Mouse (Mus musculus): ENCODE measurements around the gene Ctnnbip1. TPM values are rescaled to one million over a fixed set of nuclear protein-coding genes. Genes with fewer than 3 reads are reported as not detected.
A peak's percentile ranks its signal among the peaks of the same experiment; 100 is the strongest.
"Not testable (repeated sequence)": the region's sequence is repeated elsewhere in the genome, so short reads cannot be mapped to it uniquely, and the experiment has no call there.

Ctnnbip1 gene
- polyA plus RNA-seq, 1 experiment from 2014 or later: 95.3 TPM

- H3K27me3 ChIP-seq (ENCODE audit: control insufficient read depth, insufficient read depth, low read length): no peaks in the 10 kb centered on the region
- WGBS: 84% methylated on average over 3 of the region's 3 CpGs
- H3K36me3 ChIP-seq (ENCODE audit: control insufficient read depth, insufficient read depth, low read length): no peaks in the 10 kb centered on the region
- no peak for DNase-seq
- no peak for ATAC-seq (ENCODE audit: low FRiP score, low TSS enrichment)
- H3K4me3 ChIP-seq (replicated peaks; ENCODE audit: low read depth, low read length): no peak overlapping the region
- peaks cover 24% of the 10 kb centered on the region for H3K4me1 ChIP-seq (ENCODE audit: control insufficient read depth, insufficient read depth, low read length)
- no peak overlapping the region for H3K27ac ChIP-seq (replicated peaks; ENCODE audit: low read depth, low read length)
- H3K9ac ChIP-seq (replicated peaks; ENCODE audit: low read length): no peak overlapping the region
- H3K9me3 ChIP-seq (ENCODE audit: control insufficient read depth, low read length): no peaks in the 10 kb centered on the region
- H3K4me2 ChIP-seq (ENCODE audit: low read length): no peak overlapping the region
Observed at GRCm38 (mm10) chr4:149604518-149604917, 86.5 kb downstream of the Ctnnbip1 start.

- H3K27ac ChIP-seq (replicated peaks; ENCODE audit: low read depth, low read length): peak overlapping the region; percentile 55; the same call in 1 of the 2 replicates
Observed at GRCm38 (mm10) chr4:149606056-149606455, 88.0 kb downstream of the Ctnnbip1 start.

GRCm38 (mm10) chr4:149606766-149607358, 88.8 kb downstream of the Ctnnbip1 start:
- peaks cover 25% of the 10 kb centered on the region for H3K4me1 ChIP-seq (ENCODE audit: control insufficient read depth, insufficient read depth, low read length)
- no peaks in the 10 kb centered on the region for H3K9me3 ChIP-seq (ENCODE audit: control insufficient read depth, low read length)
- H3K27ac ChIP-seq (replicated peaks; ENCODE audit: low read depth, low read length): peak overlapping the region; percentile 55; the same call in 1 of the 2 replicates
- no peaks in the 10 kb centered on the region for H3K27me3 ChIP-seq (ENCODE audit: control insufficient read depth, insufficient read depth, low read length)
- H3K4me3 ChIP-seq (replicated peaks; ENCODE audit: low read depth, low read length): no peak overlapping the region
- 35% methylated on average over 15 of the region's 15 CpGs for WGBS
- DNase-seq: peak; percentile 30
- H3K4me2 ChIP-seq (ENCODE audit: low read length): no peak overlapping the region
- no peaks in the 10 kb centered on the region for H3K36me3 ChIP-seq (ENCODE audit: control insufficient read depth, insufficient read depth, low read length)
- H3K9ac ChIP-seq (replicated peaks; ENCODE audit: low read length): no peak overlapping the region
- ATAC-seq (ENCODE audit: low FRiP score, low TSS enrichment): no peak

More at GRCm38 (mm10) chr4:149606056-149606455, 88.0 kb downstream of the Ctnnbip1 start:
- Histone ChIP-seq H3K27me3 (ENCODE audit: control insufficient read depth, insufficient read depth, low read length) (no peaks in the 10 kb centered on the region), H3K9ac (replicated peaks; ENCODE audit: low read length) (0 out of 2 replicates have a peak overlapping the region, but pooled peaks have one; percentile 23), H3K9me3 (ENCODE audit: control insufficient read depth, low read length) (no peaks in the 10 kb centered on the region), H3K4me2 (ENCODE audit: low read length) (no peak overlapping the region), H3K36me3 (ENCODE audit: control insufficient read depth, insufficient read depth, low read length) (no peaks in the 10 kb centered on the region), H3K4me3 (replicated peaks; ENCODE audit: low read depth, low read length) (no peak overlapping the region), H3K4me1 (ENCODE audit: control insufficient read depth, insufficient read depth, low read length) (peaks cover 25% of the 10 kb centered on the region)
- DNase-seq: peak; percentile 41
- 58% methylated on average over 18 of the region's 18 CpGs for WGBS
- no peak for ATAC-seq (ENCODE audit: low FRiP score, low TSS enrichment)

GRCm38 (mm10) chr4:149607591-149608308, 89.7 kb downstream of the Ctnnbip1 start:
- Histone ChIP-seq H3K4me1 (ENCODE audit: control insufficient read depth, insufficient read depth, low read length) (peaks cover 22% of the 10 kb centered on the region), H3K9me3 (ENCODE audit: control insufficient read depth, low read length) (no peaks in the 10 kb centered on the region), H3K27me3 (ENCODE audit: control insufficient read depth, insufficient read depth, low read length) (no peaks in the 10 kb centered on the region), H3K27ac (replicated peaks; ENCODE audit: low read depth, low read length) (peak overlapping the region; percentile 22), H3K4me2 (ENCODE audit: low read length) (no peak overlapping the region), H3K4me3 (replicated peaks; ENCODE audit: low read depth, low read length) (no peak overlapping the region), H3K9ac (replicated peaks; ENCODE audit: low read length) (no peak overlapping the region), H3K36me3 (ENCODE audit: control insufficient read depth, insufficient read depth, low read length) (no peaks in the 10 kb centered on the region)
- ATAC-seq (ENCODE audit: low FRiP score, low TSS enrichment) (peak; percentile 6; the same call in 1 of the 2 replicates), DNase-seq (peak; percentile 30)
- WGBS: 61% methylated on average over 20 of the region's 20 CpGs

- H3K9ac ChIP-seq (replicated peaks; ENCODE audit: low read length): no peak overlapping the region
- ATAC-seq (ENCODE audit: low FRiP score, low TSS enrichment): no peak
- WGBS: 88% methylated on average over 6 of the region's 6 CpGs
Observed at GRCm38 (mm10) chr4:149608309-149608638, 90.2 kb downstream of the Ctnnbip1 start.

GRCm38 (mm10) chr4:149609256-149610025, 91.4 kb downstream of the Ctnnbip1 start:
- H3K27me3 ChIP-seq (ENCODE audit: control insufficient read depth, insufficient read depth, low read length): no peaks in the 10 kb centered on the region
- H3K4me2 ChIP-seq (ENCODE audit: low read length): no peak overlapping the region
- DNase-seq (peak; percentile 40), ATAC-seq (ENCODE audit: low FRiP score, low TSS enrichment) (no peak)
- H3K4me3 ChIP-seq (replicated peaks; ENCODE audit: low read depth, low read length): no peak overlapping the region
- H3K4me1 ChIP-seq (ENCODE audit: control insufficient read depth, insufficient read depth, low read length): peaks cover 22% of the 10 kb centered on the region
- H3K27ac ChIP-seq (replicated peaks; ENCODE audit: low read depth, low read length): peak overlapping the region; percentile 41; the same call in 1 of the 2 replicates
- 0 out of 2 replicates have a peak overlapping the region, but pooled peaks have one; percentile 6 for H3K9ac ChIP-seq (replicated peaks; ENCODE audit: low read length)
- 67% methylated on average over 6 of the region's 8 CpGs for WGBS
- H3K36me3 ChIP-seq (ENCODE audit: control insufficient read depth, insufficient read depth, low read length): 0 out of 2 replicates have a peak, but pooled peaks cover 2% of the 10 kb centered on the region
- H3K9me3 ChIP-seq (ENCODE audit: control insufficient read depth, low read length): 0 out of 2 replicates have a peak, but pooled peaks cover 2% of the 10 kb centered on the region

More at GRCm38 (mm10) chr4:149608309-149608638, 90.2 kb downstream of the Ctnnbip1 start:
- Histone ChIP-seq H3K27me3 (ENCODE audit: control insufficient read depth, insufficient read depth, low read length) (no peaks in the 10 kb centered on the region), H3K4me3 (replicated peaks; ENCODE audit: low read depth, low read length) (no peak overlapping the region), H3K4me1 (ENCODE audit: control insufficient read depth, insufficient read depth, low read length) (peaks cover 22% of the 10 kb centered on the region), H3K4me2 (ENCODE audit: low read length) (no peak overlapping the region), H3K27ac (replicated peaks; ENCODE audit: low read depth, low read length) (no peak overlapping the region), H3K36me3 (ENCODE audit: control insufficient read depth, insufficient read depth, low read length) (no peaks in the 10 kb centered on the region), H3K9me3 (ENCODE audit: control insufficient read depth, low read length) (0 out of 2 replicates have a peak, but pooled peaks cover under 1% of the 10 kb centered on the region)
- no peak for DNase-seq

- Histone ChIP-seq H3K36me3 (ENCODE audit: control insufficient read depth, insufficient read depth, low read length) (peaks cover 9% of the 10 kb centered on the region), H3K9me3 (ENCODE audit: control insufficient read depth, low read length) (0 out of 2 replicates have a peak, but pooled peaks cover 2% of the 10 kb centered on the region), H3K27me3 (ENCODE audit: control insufficient read depth, insufficient read depth, low read length) (no peaks in the 10 kb centered on the region), H3K4me3 (replicated peaks; ENCODE audit: low read depth, low read length) (no peak overlapping the region), H3K27ac (replicated peaks; ENCODE audit: low read depth, low read length) (no peak overlapping the region), H3K9ac (replicated peaks; ENCODE audit: low read length) (no peak overlapping the region), H3K4me1 (ENCODE audit: control insufficient read depth, insufficient read depth, low read length) (peaks cover 17% of the 10 kb centered on the region), H3K4me2 (ENCODE audit: low read length) (no peak overlapping the region)
- no peak for ATAC-seq (ENCODE audit: low FRiP score, low TSS enrichment)
- WGBS: 50% methylated on average over 10 of the region's 10 CpGs
- peak; percentile 87 for DNase-seq
Observed at GRCm38 (mm10) chr4:149611376-149612044, 93.5 kb downstream of the Ctnnbip1 start.

- H3K4me1 ChIP-seq (ENCODE audit: control insufficient read depth, insufficient read depth, low read length); H3K9ac ChIP-seq (replicated peaks; ENCODE audit: low read length); H3K27me3 ChIP-seq (ENCODE audit: control insufficient read depth, insufficient read depth, low read length); DNase-seq; H3K27ac ChIP-seq (replicated peaks; ENCODE audit: low read depth, low read length); H3K4me2 ChIP-seq (ENCODE audit: low read length); ATAC-seq (ENCODE audit: low FRiP score, low TSS enrichment); H3K36me3 ChIP-seq (ENCODE audit: control insufficient read depth, insufficient read depth, low read length); H3K4me3 ChIP-seq (replicated peaks; ENCODE audit: low read depth, low read length); H3K9me3 ChIP-seq (ENCODE audit: control insufficient read depth, low read length): not testable (repeated sequence)
- 73% methylated on average over 6 of the region's 6 CpGs for WGBS
Observed at GRCm38 (mm10) chr4:149613497-149613896, 95.5 kb downstream of the Ctnnbip1 start.
